Mouse (Mus musculus): ENCODE results near the gene Ubash3b.

The Ubash3b gene

DNA sequence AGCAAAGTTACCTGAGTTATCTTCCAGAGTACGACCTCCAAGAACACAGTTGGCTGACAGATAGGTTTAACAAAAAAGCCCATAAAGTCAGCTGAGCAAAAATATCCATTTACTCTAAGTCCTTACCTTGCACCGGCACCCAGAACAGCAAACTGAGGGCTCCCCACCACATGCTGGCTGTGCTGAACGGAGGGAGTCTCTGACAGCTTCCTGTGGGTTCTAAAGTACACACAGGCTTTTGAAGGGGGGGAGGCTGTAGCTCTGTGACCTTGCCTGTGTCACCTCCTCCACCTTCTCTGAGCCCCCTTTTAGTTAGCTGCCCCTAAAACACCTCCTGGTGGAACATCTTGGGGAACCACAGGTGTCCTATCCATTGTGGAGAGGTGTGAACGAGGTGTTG lies 157.1 kb downstream of the Ubash3b start, which contains the start of gene Crtam:
Gene Crtam (minus strand): TSS at position 214 of the 400 bp plus-strand sequence.
- DNase-seq (ENCODE audit: low read depth, low spot score): no peak

DNA sequence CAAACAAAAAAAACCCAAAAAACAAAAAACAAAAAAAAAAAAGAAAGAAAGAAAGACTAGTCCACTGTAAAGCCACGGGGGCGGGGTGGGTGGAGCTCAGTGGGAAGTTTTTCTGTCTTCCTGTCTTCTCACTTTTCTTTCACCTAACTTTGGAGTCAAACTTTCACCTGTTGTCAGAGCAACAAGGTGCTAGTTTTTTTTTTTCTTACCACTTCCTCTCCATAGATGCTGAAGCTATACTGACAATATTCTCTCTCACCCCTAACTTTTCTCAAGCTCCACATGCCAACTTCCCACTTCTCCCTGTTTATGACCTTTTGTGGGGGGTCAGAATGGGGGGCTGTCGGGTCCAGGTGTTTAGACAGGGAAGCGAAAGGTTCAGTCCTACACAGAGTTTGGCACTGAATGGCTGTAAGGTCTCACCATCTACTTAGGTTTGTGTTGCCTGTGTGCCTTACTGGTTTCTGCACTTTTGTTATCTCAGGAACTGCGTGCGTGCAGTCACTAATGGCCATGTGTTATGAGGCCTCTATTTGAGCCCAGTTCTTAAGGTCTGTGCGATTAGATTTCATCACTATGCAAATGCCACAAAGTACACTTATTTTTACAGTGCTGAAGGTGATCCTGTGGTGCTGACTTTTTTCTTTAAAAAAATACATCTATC lies 164.2 kb downstream of the Ubash3b start:
- DNase-seq (ENCODE audit: low read depth, low spot score): no peak

DNA sequence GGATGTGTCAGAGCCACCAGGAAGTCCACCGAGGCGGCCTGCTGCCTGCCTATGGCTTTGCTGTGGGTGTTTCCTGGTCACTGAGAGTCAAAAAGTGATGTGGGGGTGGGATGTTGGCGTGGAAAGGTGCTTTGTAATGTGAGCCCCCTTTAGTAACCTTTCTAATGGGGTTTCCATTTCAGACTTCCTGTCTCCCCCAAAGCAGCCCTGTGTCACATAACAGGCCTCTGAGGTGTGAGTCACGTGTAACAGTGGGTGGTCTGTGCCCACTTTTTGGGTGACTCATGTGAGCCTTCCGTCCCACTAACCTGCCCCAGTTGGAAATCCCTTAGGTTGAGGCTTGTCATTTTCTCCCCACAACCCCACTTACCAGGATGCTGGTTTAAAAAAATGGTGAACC lies 167.4 kb downstream of the Ubash3b start:
- DNase-seq (ENCODE audit: low read depth, low spot score): no peak

DNA sequence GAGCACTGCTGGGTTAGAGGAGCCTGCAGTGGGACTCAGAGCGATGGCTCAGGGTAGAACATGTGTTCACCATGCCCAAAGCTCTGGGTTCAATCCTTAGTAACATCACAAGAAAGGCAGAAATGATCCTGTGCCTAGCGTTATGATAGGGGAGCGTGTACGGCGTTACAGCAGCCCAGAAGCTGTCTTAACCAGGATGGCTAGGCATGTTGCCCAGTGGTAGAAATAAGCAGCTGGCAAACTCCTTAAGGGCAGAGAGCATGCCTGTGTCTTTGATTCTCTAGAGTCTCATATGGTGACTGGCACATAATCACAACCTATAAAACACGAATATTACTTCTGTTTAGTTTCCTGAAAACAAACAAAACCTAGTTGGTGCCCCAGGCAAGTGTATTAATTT lies 170.0 kb downstream of the Ubash3b start:
- DNase-seq (ENCODE audit: low read depth, low spot score): no peak

DNA sequence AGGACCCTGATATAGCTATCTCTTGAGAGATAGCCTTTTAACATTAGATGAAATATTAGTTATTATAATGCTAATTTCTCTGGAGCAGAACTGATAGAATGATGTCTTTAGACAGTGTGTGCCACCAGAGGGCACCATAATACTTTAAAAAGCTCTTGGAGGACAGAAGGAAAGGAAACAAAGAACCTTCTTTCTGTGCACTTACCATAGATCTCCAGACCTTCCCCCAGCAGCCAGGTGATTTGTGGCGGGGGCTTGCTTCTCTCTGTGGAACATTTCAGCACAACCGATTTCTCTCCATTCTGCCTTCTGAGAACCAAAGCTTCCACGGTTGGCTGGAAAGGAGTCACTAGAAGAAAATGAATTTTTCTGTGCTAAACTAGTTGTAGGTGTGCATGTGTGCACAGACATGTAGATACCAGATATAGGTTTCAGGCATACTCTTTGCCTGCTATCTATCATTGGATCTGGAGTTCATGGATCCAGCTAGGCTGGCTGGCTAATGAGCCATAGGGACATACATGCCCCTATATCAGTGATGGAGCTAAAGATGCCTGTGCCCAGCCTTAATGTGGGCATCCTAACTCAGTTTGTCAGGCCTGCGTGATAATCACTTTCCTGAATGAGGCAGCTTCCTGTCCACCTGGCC lies 171.4 kb downstream of the Ubash3b start:
- peak; percentile 22 for DNase-seq (ENCODE audit: low read depth, low spot score)

DNA sequence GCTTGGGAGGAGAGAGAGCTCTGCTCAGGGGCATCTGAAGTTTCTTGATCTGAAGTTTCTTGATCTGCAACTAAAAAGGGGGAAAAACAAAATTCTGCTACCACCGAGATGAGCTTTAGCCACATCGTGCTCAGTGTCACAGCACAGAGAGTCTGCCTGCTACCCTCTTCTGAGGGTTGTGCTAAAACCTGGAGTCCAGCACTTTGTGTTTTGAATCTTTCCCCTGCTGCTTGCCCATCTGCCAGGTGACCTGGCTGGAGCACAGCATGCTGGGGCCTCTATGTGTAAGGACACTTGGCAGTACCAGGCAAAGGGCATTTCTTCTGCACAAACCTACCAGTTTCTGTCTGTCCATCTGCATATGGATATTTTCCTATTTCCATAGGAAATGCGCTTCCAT lies 177.2 kb downstream of the Ubash3b start:
- DNase-seq (ENCODE audit: low read depth, low spot score): no peak

DNA sequence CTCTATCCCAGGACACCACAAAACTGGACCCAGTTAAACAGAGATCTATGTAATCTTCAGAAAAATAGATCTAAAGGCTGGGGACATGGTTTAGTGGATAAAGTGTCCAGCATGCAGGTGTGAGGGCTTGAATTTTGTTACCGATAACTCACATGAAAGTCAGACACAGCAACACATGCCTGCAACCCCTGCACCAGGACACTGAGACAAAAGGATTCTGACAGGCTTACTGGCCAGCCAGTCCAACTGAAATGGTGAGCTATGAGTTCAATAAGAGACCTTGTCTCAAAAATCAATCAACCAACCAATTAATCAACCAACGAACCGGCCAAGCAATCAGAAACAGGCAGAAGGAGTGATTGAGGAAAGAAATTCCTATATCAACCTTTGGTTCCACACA lies 177.7 kb downstream of the Ubash3b start:
- no peak for DNase-seq (ENCODE audit: low read depth, low spot score)

DNA sequence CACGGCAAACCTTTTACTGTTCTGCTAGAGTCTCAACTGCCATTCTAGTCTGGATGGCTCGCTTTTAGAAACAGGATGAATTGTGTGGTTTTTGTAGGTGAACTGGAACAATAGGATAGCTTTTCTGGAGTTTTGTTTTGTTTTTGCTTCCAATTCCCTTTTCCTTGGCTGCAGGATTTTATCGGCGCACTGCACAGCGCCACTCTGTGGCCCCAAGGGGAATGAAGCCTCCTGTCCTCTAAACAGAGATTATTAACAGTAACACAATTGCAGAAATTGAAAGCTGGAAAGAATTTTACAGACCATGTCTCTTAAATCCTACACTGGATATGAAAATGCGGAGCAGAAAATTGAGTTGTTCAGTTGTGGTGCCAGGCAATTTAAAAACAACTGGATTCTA lies 179.0 kb downstream of the Ubash3b start:
- DNase-seq (ENCODE audit: low read depth, low spot score): peak; percentile 3

DNA sequence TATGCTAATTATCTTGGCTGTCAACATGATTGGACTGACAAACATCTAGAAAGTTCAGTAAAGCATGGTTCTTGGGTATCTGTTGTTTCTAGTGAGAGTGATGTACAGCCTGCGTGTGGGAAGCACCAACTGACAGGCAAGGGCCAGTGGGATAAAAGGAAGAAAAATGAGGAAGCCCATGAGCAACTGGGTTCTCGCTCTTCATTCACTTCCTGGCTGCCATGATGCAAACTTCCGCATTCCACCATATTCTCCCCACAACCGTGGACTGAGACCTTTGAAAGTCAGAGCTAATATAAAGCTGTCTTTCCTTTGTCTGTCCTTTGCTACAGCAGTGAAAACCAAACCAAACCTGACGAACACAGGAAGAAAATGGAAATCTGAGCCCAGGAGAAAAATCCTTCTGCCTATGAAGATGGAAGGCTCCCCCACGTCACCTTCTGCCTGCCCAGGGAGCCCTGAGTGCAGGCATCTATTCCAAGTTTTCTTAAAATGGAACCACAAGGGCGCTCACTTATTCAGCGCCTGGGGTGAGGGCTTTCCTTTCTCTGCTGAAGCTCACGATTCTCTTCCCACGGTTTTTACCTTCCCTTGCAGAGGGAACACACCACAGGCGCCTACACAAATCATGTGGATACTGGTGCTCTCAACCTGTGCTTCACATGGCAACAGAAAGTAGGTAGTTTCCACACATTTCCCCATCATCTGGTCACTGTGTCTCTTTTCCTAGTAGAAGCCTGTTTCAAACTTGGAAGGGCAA lies 187.3 kb downstream of the Ubash3b start:
- DNase-seq (ENCODE audit: low read depth, low spot score): no peak

DNA sequence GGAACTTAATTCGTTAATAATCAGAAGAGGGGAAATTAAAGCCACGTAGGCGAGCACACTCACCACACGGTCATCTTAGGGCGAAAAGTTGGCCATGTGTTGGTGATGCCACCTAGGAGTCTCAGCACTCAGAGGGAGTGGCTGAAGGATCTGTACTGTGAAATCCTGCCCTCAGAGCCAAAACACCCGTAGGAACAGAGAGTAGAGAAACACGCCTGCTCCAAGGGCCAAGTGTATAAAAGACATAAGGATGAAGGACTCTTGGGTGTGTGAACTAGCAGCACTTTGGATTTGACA lies 197.1 kb downstream of the Ubash3b start:
- DNase-seq (ENCODE audit: low read depth, low spot score): no peak

DNA sequence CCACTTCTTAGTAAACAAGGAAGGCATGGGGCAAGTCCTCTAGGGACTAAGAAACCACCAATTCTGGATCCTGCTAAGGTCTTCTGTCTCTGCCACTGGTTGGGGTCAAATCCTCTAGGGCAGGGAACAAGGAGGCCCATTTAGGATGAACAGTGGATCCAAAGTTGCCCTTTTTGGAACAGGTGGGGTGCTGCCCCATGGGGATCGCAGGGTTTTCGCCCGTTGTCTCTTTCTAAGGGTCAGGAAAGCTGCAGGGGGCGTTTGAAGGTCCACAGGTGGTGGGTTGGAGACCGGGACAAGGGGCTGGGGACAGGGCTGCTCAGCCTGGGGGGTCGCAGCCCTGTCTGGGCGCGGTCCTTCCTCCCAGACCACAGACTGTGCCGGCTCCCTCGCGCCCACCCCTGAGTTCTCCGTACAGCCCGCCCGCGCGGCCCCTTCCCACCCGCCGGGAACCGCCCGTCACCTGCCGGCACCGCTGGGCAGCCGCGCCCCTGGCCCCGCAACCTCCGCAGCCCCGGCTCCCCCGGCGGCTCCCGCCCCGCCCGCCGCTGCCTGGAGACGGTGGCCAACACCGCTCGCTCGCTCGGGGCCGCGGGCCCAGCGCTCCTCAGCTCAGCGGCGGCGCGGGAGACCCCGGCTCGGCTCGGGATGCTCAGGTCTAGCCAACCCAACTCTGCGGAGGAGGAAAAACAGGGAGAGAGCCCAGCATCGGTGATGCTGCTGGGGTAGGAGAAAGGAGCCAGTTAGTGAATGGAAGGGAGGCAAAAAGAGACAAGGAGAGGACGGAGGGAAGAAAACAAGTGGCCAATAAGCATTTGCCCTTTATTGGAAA lies 197.7 kb downstream of the Ubash3b start, which contains the start of gene Jhy:
Gene Jhy (minus strand): TSS at position 533 of the 832 bp plus-strand sequence.
- DNase-seq (ENCODE audit: low read depth, low spot score): no peak

DNA sequence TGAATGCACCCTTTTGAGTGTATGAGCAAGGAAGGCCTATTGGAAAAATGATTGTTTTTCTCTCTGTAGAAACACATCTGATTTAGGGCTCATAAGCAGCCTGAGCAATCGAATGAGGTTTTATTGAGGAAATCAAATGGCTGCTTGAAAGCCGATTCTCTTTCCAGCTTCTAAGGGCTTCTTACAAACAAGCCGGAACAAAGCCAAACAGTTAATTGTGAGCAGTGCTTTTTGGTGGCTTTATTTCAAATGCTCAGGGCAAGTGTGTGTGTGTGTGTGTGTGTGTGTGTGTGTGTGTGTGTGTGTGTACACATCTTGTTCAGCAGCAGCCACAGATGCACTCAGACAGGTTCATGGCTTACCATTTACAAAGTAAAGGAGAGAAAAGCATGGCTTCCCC lies 200.1 kb downstream of the Ubash3b start:
- DNase-seq (ENCODE audit: low read depth, low spot score): no peak
